Mouse (Mus musculus) myocyte (in vitro differentiated cells): ENCODE measurements around the gene Ksr2.

ENCODE experiments used
- E2F4 ChIP-seq: IDR thresholded peaks from one replicate; pipeline ENCODE4 v1.6.1; 2011; ENCODE audit warnings: mild to moderate bottlenecking, control low read depth, moderate library complexity; ENCODE audit not compliant: insufficient read depth
- MYOD1 ChIP-seq, 3 experiments: IDR thresholded peaks; one replicate each; pipeline ENCODE4 v1.6.1; 2011; ENCODE audit warnings: control low read depth in 2 of 3, low read depth in 2 of 3, mild to moderate bottlenecking in 2 of 3, moderate library complexity in 1 of 3; ENCODE audit not compliant: insufficient read length in 2 of 3, control insufficient read depth in 1 of 3
- MYOG ChIP-seq, 3 experiments: IDR thresholded peaks; one replicate each; pipeline ENCODE4 v1.6.1; 2011; ENCODE audit warnings: control low read depth in 2 of 3, low read depth in 2 of 3, mild to moderate bottlenecking in 2 of 3; ENCODE audit not compliant: insufficient read length in 2 of 3, control insufficient read depth in 1 of 3, insufficient read depth in 1 of 3
- POLR2A ChIP-seq: IDR thresholded peaks from one replicate; pipeline ENCODE4 v1.6.1; 2011; ENCODE audit warnings: low read depth, mild to moderate bottlenecking, control low read depth, moderate library complexity; ENCODE audit not compliant: insufficient read length
- TCF12 ChIP-seq: IDR thresholded peaks from one replicate; pipeline ENCODE4 v1.6.1; 2011; ENCODE audit warnings: mild to moderate bottlenecking, control low read depth; ENCODE audit not compliant: poor library complexity, insufficient read depth, severe bottlenecking

GRCm38 (mm10) chr5:117572428-117572827 lies 158.6 kb downstream of the Ksr2 start:
- no peak for TF ChIP-seq POLR2A
- no peak for TF ChIP-seq TCF12
- TF ChIP-seq MYOD1 (IDR thresholded peaks at IDR 0.05; ENCODE audit: control insufficient read depth in 1 of 3, insufficient read length in 2 of 3, low read depth in 2 of 3), result no peak
- no peak for TF ChIP-seq E2F4
- TF ChIP-seq MYOG (IDR thresholded peaks at IDR 0.05; ENCODE audit: control insufficient read depth in 1 of 3, insufficient read depth in 1 of 3, insufficient read length in 2 of 3, low read depth in 2 of 3), result no peak
